In genomic region chr2:155019673-155020072, GRCm38 (mm10) we compare ENCODE assay signal across 8 mouse cellular contexts. TPM values are rescaled to one million over a fixed set of nuclear protein-coding genes. Genes with fewer than 3 reads are reported as not detected.
DNase-seq lines count a peak whose midpoint lies in the region; ATAC-seq and TF ChIP-seq lines count a peak whose summit lies in the region.

No protein-coding gene starts in this region.

- no peaks in the 10 kb centered on the region for H3K36me3 ChIP-seq in CH12.LX (replicated peaks in 1 of 2; ENCODE audit: control insufficient read depth in 1 of 2, insufficient read depth in 1 of 2, low read length in 1 of 2)
- H3K36me3 ChIP-seq in forebrain, embryonic 14.5 days (ENCODE audit: control insufficient read depth, insufficient read depth, low read length) = no peaks in the 10 kb centered on the region
- no peaks in the 10 kb centered on the region for H3K36me3 ChIP-seq in liver, embryonic 15.5 days (replicated peaks)
- H3K36me3 ChIP-seq in neural tube, embryonic 11.5 days (ENCODE audit: control insufficient read depth, insufficient read depth, low read length) = no peaks in the 10 kb centered on the region

- peak; percentile 88 for ATAC-seq in forebrain, embryonic 14.5 days
- peak; percentile 64 for ATAC-seq in liver, embryonic 15.5 days (ENCODE audit: insufficient read depth)
- ATAC-seq in neural tube, embryonic 11.5 days (ENCODE audit: insufficient read depth, low FRiP score, low TSS enrichment) = peak; percentile 81

- no peaks in the 10 kb centered on the region for H3K79me2 ChIP-seq in CH12.LX (replicated peaks; ENCODE audit: control insufficient read depth, extremely low read depth, insufficient read depth, poor library complexity, severe bottlenecking)

- peak overlapping the region; percentile 44 to 60 (median 51) for H3K4me3 ChIP-seq in CH12.LX (replicated peaks in 1 of 3; ENCODE audit: low read depth in 2 of 3, low read length in 2 of 3, poor library complexity in 1 of 3)
- peak overlapping the region; percentile 30 for H3K4me3 ChIP-seq in forebrain, embryonic 14.5 days (ENCODE audit: low read depth, low read length)
- peak overlapping the region; percentile 57 for H3K4me3 ChIP-seq in liver, embryonic 15.5 days (replicated peaks)
- H3K4me3 ChIP-seq in neural tube, embryonic 11.5 days (ENCODE audit: low read depth, low read length) = peak overlapping the region; percentile 37

- peak; percentile 36; the same call in 1 of the 2 replicates for TF ChIP-seq EP300 in CH12.LX (IDR thresholded peaks at IDR 0.05; ENCODE audit: low read length)

- in situ Hi-C loops in CH12.LX (cut with MboI; ENCODE audit: low pct_ligation_motif_present, low pct_unique_long_range_greater_than_20kb, low sequenced_read_pairs) = no loop called here

- peaks cover 7 to 11% of the 10 kb centered on the region in 2 experiments; a peak in 3 of 4 replicates for H3K4me1 ChIP-seq in CH12.LX (ENCODE audit: control insufficient read depth in 1 of 2, insufficient read depth in 2 of 2)
- peaks cover 6% of the 10 kb centered on the region; the same call in 1 of the 2 replicates for H3K4me1 ChIP-seq in forebrain, embryonic 14.5 days (ENCODE audit: control insufficient read depth, insufficient read depth, low read length)
- peaks cover 15% of the 10 kb centered on the region for H3K4me1 ChIP-seq in liver, embryonic 15.5 days (replicated peaks)
- no peaks in the 10 kb centered on the region for H3K4me1 ChIP-seq in neural tube, embryonic 11.5 days (ENCODE audit: control insufficient read depth, insufficient read depth, low read length)

- no peak for TF ChIP-seq POLR2A in CH12.LX (IDR thresholded peaks at IDR 0.05; ENCODE audit: low read depth, low read length)

- dilution Hi-C loops in CH12.LX (cut with MboI; ENCODE audit: extremely low pct_ligation_motif_present, extremely low pct_unique_long_range_greater_than_20kb, low sequenced_read_pairs) = no loop called here

- H3K4me2 ChIP-seq in CH12.LX (ENCODE audit: insufficient read depth, low read depth, poor library complexity, severe bottlenecking) = peak overlapping the region; percentile 66
- H3K4me2 ChIP-seq in forebrain, embryonic 14.5 days (ENCODE audit: low read length) = peak overlapping the region; percentile 62
- H3K4me2 ChIP-seq in liver, embryonic 15.5 days = peak overlapping the region; percentile 86
- H3K4me2 ChIP-seq in neural tube, embryonic 11.5 days (ENCODE audit: low read depth) = peak overlapping the region; percentile 79

- TF ChIP-seq CTCF in CH12.LX (conservative IDR thresholded peaks at IDR 0.05 in 1 of 2, IDR thresholded peaks at IDR 0.05 in 1 of 2; ENCODE audit: low read depth in 2 of 2, low read length in 2 of 2) = peak; percentile 13 to 79; a peak in 3 of 4 replicates

- peak; percentile 70 for TF ChIP-seq RAD21 in CH12.LX (IDR thresholded peaks at IDR 0.05; ENCODE audit: low read depth, low read length)

- peak; percentile 90 for DNase-seq in CH12.LX (ENCODE audit: extremely low read depth)
- peak; percentile 78 for DNase-seq in cerebellum, adult 11-12 months
- peak; percentile 97 for DNase-seq in forebrain, embryonic 14.5 days (ENCODE audit: low spot score)
- peak; percentile 93 to 95 for DNase-seq in heart, postnatal 10 days
- DNase-seq in kidney, postnatal 4 days = peak; percentile 96
- DNase-seq in neural tube, embryonic 11.5 days (ENCODE audit: low spot score) = peak; percentile 92
- peak; percentile 69 for DNase-seq in telencephalon, adult 2 months (ENCODE audit: low read depth, low spot score)

- peak overlapping the region; percentile 94 for H3K27ac ChIP-seq in CH12.LX (ENCODE audit: insufficient read depth, low read depth)
- peak overlapping the region; percentile 84 for H3K27ac ChIP-seq in forebrain, embryonic 14.5 days (ENCODE audit: low read depth, low read length)
- H3K27ac ChIP-seq in liver, embryonic 15.5 days (replicated peaks) = peak overlapping the region; percentile 60
- H3K27ac ChIP-seq in neural tube, embryonic 11.5 days (ENCODE audit: low read depth, low read length) = peak overlapping the region; percentile 58

- H3K27me3 ChIP-seq in CH12.LX (replicated peaks) = no peaks in the 10 kb centered on the region
- H3K27me3 ChIP-seq in forebrain, embryonic 14.5 days (replicated peaks; ENCODE audit: control insufficient read depth, insufficient read depth, low read length) = no peaks in the 10 kb centered on the region
- H3K27me3 ChIP-seq in liver, embryonic 15.5 days = peaks cover 26% of the 10 kb centered on the region
- no peaks in the 10 kb centered on the region for H3K27me3 ChIP-seq in neural tube, embryonic 11.5 days (ENCODE audit: control insufficient read depth, insufficient read depth, low read length)

- H3K9ac ChIP-seq in CH12.LX (ENCODE audit: insufficient read depth, low read depth) = peak overlapping the region; percentile 79
- peak overlapping the region; percentile 66 for H3K9ac ChIP-seq in forebrain, embryonic 14.5 days (ENCODE audit: low read length)
- peak overlapping the region; percentile 40 for H3K9ac ChIP-seq in liver, embryonic 15.5 days
- peak overlapping the region; percentile 60 for H3K9ac ChIP-seq in neural tube, embryonic 11.5 days (ENCODE audit: low read length)

- intact Hi-C loops in heart, postnatal 10 days (cut with DNase I) = no loop called here

- H3K9me3 ChIP-seq in CH12.LX (replicated peaks; ENCODE audit: low read length) = no peaks in the 10 kb centered on the region
- H3K9me3 ChIP-seq in forebrain, embryonic 14.5 days (replicated peaks; ENCODE audit: control insufficient read depth, low read length) = no peaks in the 10 kb centered on the region
- H3K9me3 ChIP-seq in liver, embryonic 15.5 days (replicated peaks) = no peaks in the 10 kb centered on the region
- no peaks in the 10 kb centered on the region for H3K9me3 ChIP-seq in neural tube, embryonic 11.5 days (ENCODE audit: control insufficient read depth, low read length)

- WGBS in forebrain, embryonic 14.5 days = under 1% methylated on average over 22 of the region's 22 CpGs
- WGBS in liver, embryonic 15.5 days (ENCODE audit: insufficient replicate concordance) = under 1% methylated on average over 22 of the region's 22 CpGs
- under 1% methylated on average over 22 of the region's 22 CpGs for WGBS in neural tube, embryonic 11.5 days

TF ChIP-seq in CH12.LX, 34 proteins besides CTCF, POLR2A, EP300 and RAD21 (continues in another document):
- no peak for TF ChIP-seq MAX (IDR thresholded peaks at IDR 0.05; ENCODE audit: low read length)
- TF ChIP-seq ZMIZ1 (IDR thresholded peaks at IDR 0.05; ENCODE audit: low read depth, low read length) = no peak
- no peak for TF ChIP-seq ZNF384 (IDR thresholded peaks at IDR 0.05; ENCODE audit: low read depth, low read length)
- TF ChIP-seq RCOR1 (conservative IDR thresholded peaks at IDR 0.05; ENCODE audit: low read depth, low read length) = no peak
- TF ChIP-seq BHLHE40 (IDR thresholded peaks at IDR 0.05; ENCODE audit: low read depth, low read length) = 0 out of 2 replicates have a peak, but pooled peaks have one; percentile 7
- peak; percentile 70 for TF ChIP-seq SMC3 (IDR thresholded peaks at IDR 0.05; ENCODE audit: low read depth, low read length)
- no peak for TF ChIP-seq ZKSCAN1 (IDR thresholded peaks at IDR 0.05; ENCODE audit: borderline replicate concordance, low read depth, low read length)
- TF ChIP-seq GABPA (IDR thresholded peaks at IDR 0.05; ENCODE audit: insufficient replicate concordance, low read depth, low read length) = no peak
- peak; percentile 32 for TF ChIP-seq TCF12 (IDR thresholded peaks at IDR 0.05; ENCODE audit: low read depth, low read length)
- no peak; the same call in none of the 2 replicates for TF ChIP-seq SIN3A (IDR thresholded peaks at IDR 0.05; ENCODE audit: low read length)
- peak; percentile 7; the same call in 1 of the 2 replicates for TF ChIP-seq NRF1 (IDR thresholded peaks at IDR 0.05; ENCODE audit: low read depth, low read length)
- TF ChIP-seq HCFC1 (IDR thresholded peaks at IDR 0.05; ENCODE audit: low read depth, low read length) = peak; percentile 12; the same call in 1 of the 2 replicates
- TF ChIP-seq MEF2A (IDR thresholded peaks at IDR 0.05; ENCODE audit: borderline replicate concordance, low read depth, low read length) = no peak; the same call in 1 of the 2 replicates
- no peak for TF ChIP-seq E2F4 (IDR thresholded peaks at IDR 0.05; ENCODE audit: insufficient replicate concordance, low read depth, low read length)
- no peak for TF ChIP-seq USF2 (conservative IDR thresholded peaks at IDR 0.05; ENCODE audit: low read depth, low read length)
- TF ChIP-seq CHD2 (IDR thresholded peaks at IDR 0.05; ENCODE audit: low read length) = peak; percentile 45
- TF ChIP-seq ETS1 (conservative IDR thresholded peaks at IDR 0.05; ENCODE audit: low read depth, low read length) = no peak; the same call in 1 of the 2 replicates
- TF ChIP-seq MXI1 (IDR thresholded peaks at IDR 0.05; ENCODE audit: low read depth, low read length) = peak; percentile 28
- no peak for TF ChIP-seq POLR2AphosphoS2 (IDR thresholded peaks at IDR 0.05; ENCODE audit: low read depth, low read length)
- TF ChIP-seq UBTF (IDR thresholded peaks at IDR 0.05; ENCODE audit: low read depth, low read length) = no peak
- TF ChIP-seq MAZ (IDR thresholded peaks at IDR 0.05; ENCODE audit: low read depth, low read length) = peak; percentile 48; the same call in 1 of the 2 replicates
- TF ChIP-seq PAX5 (IDR thresholded peaks at IDR 0.05; ENCODE audit: low read length) = no peak
- no peak for TF ChIP-seq JUND (conservative IDR thresholded peaks at IDR 0.05; ENCODE audit: low read depth, low read length)
- TF ChIP-seq USF1 (IDR thresholded peaks at IDR 0.05; ENCODE audit: low read depth, low read length) = no peak

RNA-seq across cellular contexts. Expression of gene Gm14226, which starts 1.6 kb away (rescaled TPM):
- total RNA-seq in CH12.LX (2012; rRNA removed) = 0.13 TPM in 1 of 2 replicates, not detected in the other
- total RNA-seq in CH12.LX (2014; rRNA removed) = not detected in 2 replicates
- polyA plus RNA-seq in CH12.LX (2012; ENCODE audit: insufficient read length, low read depth) = 0.10 TPM in 1 of 2 replicates, not detected in the other
- not detected in 2 replicates for polyA plus RNA-seq in forebrain, embryonic 14.5 days (2014; fragmentation: Nextera tagmentation; extraction: Ambion mirVana)
- total RNA-seq in heart, postnatal 10 days (2021) = under 1 TPM; 0.07 to 0.10 TPM
- 0.25 and 0.32 TPM in 2 replicates for polyA plus RNA-seq in liver, embryonic 15.5 days (2015; fragmentation: Nextera tagmentation; extraction: Ambion mirVana)
- 1.1 and 1.5 TPM in 2 replicates for polyA plus RNA-seq in neural tube, embryonic 11.5 days (2014; fragmentation: Nextera tagmentation; extraction: Ambion mirVana)

RNA-seq across cellular contexts. Expression of gene Ahcy, which starts 54.6 kb away (rescaled TPM):
- total RNA-seq in CH12.LX (2012; rRNA removed) (514 and 556 TPM in 2 replicates), CH12.LX (2014; rRNA removed) (529 and 543 TPM in 2 replicates)
- 364 and 444 TPM in 2 replicates for polyA plus RNA-seq in CH12.LX (2012; ENCODE audit: insufficient read length, low read depth)
- 53.4 and 60.8 TPM in 2 replicates for polyA plus RNA-seq in forebrain, embryonic 14.5 days (2014; fragmentation: Nextera tagmentation; extraction: Ambion mirVana)
- total RNA-seq in heart, postnatal 10 days (2021) = 10 to 100 TPM; 12.3 to 13.2 TPM
- polyA plus RNA-seq in liver, embryonic 15.5 days (2015; fragmentation: Nextera tagmentation; extraction: Ambion mirVana) = 63.1 and 74.4 TPM in 2 replicates
- polyA plus RNA-seq in neural tube, embryonic 11.5 days (2014; fragmentation: Nextera tagmentation; extraction: Ambion mirVana) = 85.1 and 90.5 TPM in 2 replicates

Comparison
In these comparisons a context has a peak if more than half of its experiments do, and no peak if none do; other contexts are left out.
1. Peak in every context shown above with its lines: DNase-seq, ATAC-seq, H3K4me3 ChIP-seq and H3K27ac ChIP-seq.